In the genomic region with DNA sequence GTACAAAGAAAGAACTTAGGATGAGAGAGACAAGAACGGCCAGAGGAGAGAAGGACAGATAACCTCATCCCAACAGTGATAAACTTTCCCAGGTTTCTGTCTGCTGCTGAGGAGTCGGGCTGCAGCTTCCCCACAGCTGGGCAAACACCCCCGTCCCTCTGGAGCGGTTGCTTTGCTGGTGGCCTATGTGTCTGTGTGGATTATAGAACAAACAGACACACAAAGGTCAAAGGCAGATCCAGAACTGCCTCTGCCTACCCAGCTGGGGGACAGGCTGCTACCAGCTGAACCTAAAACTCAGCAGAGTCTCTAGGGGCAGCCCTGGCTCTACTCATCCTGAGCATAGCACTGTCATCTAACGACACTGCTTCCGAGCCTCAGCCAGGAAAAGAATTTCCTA, we compare ENCODE assay signal across 17 mouse cellular contexts. TPM values are rescaled to one million over a fixed set of nuclear protein-coding genes. Genes with fewer than 3 reads are reported as not detected.
DNase-seq lines count a peak whose midpoint lies in the region; ATAC-seq lines count a peak whose summit lies in the region.
"Had no signal": no experiment of that assay in that cellular context is flagged by ENCODE, and none has a peak within 500 bp of the region (broad histone marks: within the 10 kb centered on the region; RNA-seq: fewer than 3 reads in every experiment).

No protein-coding gene starts in this region.

- intact Hi-C loops in heart, postnatal 10 days (cut with DNase I), result no loop called here

- H3K36me3 ChIP-seq in forebrain, embryonic 10.5 days (replicated peaks), result peaks cover under 1% of the 10 kb centered on the region
- no peaks in the 10 kb centered on the region for H3K36me3 ChIP-seq in forebrain, embryonic 16.5 days (ENCODE audit: control insufficient read depth, insufficient read depth)
- H3K36me3 ChIP-seq in heart, embryonic 16.5 days (ENCODE audit: control insufficient read depth, insufficient read depth), result no peaks in the 10 kb centered on the region
- 0 out of 2 replicates have a peak, but pooled peaks cover 3% of the 10 kb centered on the region for H3K36me3 ChIP-seq in lung, embryonic 15.5 days
- H3K36me3 ChIP-seq: midbrain, embryonic 12.5 days had no signal

- no peaks in the 10 kb centered on the region for H3K27me3 ChIP-seq in forebrain, embryonic 10.5 days (ENCODE audit: poor library complexity, severe bottlenecking)
- H3K27me3 ChIP-seq in forebrain, embryonic 16.5 days (replicated peaks; ENCODE audit: control insufficient read depth, insufficient read depth, low read length), result no peaks in the 10 kb centered on the region
- H3K27me3 ChIP-seq in heart, embryonic 16.5 days (ENCODE audit: control insufficient read depth, insufficient read depth, low read length), result no peaks in the 10 kb centered on the region
- no peaks in the 10 kb centered on the region for H3K27me3 ChIP-seq in lung, embryonic 15.5 days
- H3K27me3 ChIP-seq: midbrain, embryonic 12.5 days had no signal

- no peak overlapping the region for H3K4me3 ChIP-seq in forebrain, embryonic 10.5 days
- no peak overlapping the region for H3K4me3 ChIP-seq in forebrain, embryonic 16.5 days (replicated peaks; ENCODE audit: low read length)
- no peak overlapping the region for H3K4me3 ChIP-seq in heart, embryonic 16.5 days (ENCODE audit: low read length)
- no peak overlapping the region for H3K4me3 ChIP-seq in lung, embryonic 15.5 days
- H3K4me3 ChIP-seq: midbrain, embryonic 12.5 days; myocyte had no signal

- no peak overlapping the region for H3K9ac ChIP-seq in forebrain, embryonic 16.5 days (replicated peaks; ENCODE audit: low read depth, low read length)
- peak overlapping the region; percentile 28; the same call in 1 of the 2 replicates for H3K9ac ChIP-seq in heart, embryonic 16.5 days (ENCODE audit: low read length)
- no peak overlapping the region for H3K9ac ChIP-seq in lung, embryonic 15.5 days
- H3K9ac ChIP-seq: midbrain, embryonic 12.5 days had no signal

- no peak for DNase-seq in forebrain, embryonic 10.5 days (ENCODE audit: extremely low spot score, low spot score)
- DNase-seq in heart, postnatal 10 days, result no peak
- no peak for DNase-seq in lung, postnatal 10 days
- DNase-seq in mesoderm, embryonic 11.5 days (ENCODE audit: low read depth, low spot score), result peak; percentile 13
- no peak for DNase-seq in left cerebral cortex, adult 8-10 months (ENCODE audit: low spot score in 2 of 2)
- DNase-seq: adrenal gland, postnatal 14 days; cerebellum, adult 8-10 months; gastrocnemius, postnatal 14 days; kidney, adult 18-20 months; left cerebral cortex, postnatal 4 days; lung, postnatal 14 days had no signal

- ATAC-seq in forebrain, embryonic 16.5 days, result no peak
- ATAC-seq in heart, embryonic 16.5 days (replicated peaks; ENCODE audit: extremely low read depth, insufficient read depth, low FRiP score), result no peak
- ATAC-seq in lung, embryonic 15.5 days (ENCODE audit: borderline replicate concordance, extremely low read depth, low FRiP score, low TSS enrichment), result no peak

- 71% methylated on average over 6 of the region's 6 CpGs for WGBS in forebrain, embryonic 10.5 days
- 81% methylated on average over 6 of the region's 6 CpGs for WGBS in forebrain, embryonic 16.5 days
- WGBS in heart, embryonic 16.5 days, result 50% methylated on average over 6 of the region's 6 CpGs
- 20% methylated on average over 6 of the region's 6 CpGs for WGBS in lung, embryonic 15.5 days

- H3K9me3 ChIP-seq in forebrain, embryonic 10.5 days, result no peaks in the 10 kb centered on the region
- no peaks in the 10 kb centered on the region for H3K9me3 ChIP-seq in forebrain, embryonic 16.5 days (ENCODE audit: control insufficient read depth, low read length)
- no peaks in the 10 kb centered on the region for H3K9me3 ChIP-seq in heart, embryonic 16.5 days (replicated peaks; ENCODE audit: control insufficient read depth, low read length)
- H3K9me3 ChIP-seq in lung, embryonic 15.5 days, result no peaks in the 10 kb centered on the region
- H3K9me3 ChIP-seq: midbrain, embryonic 12.5 days had no signal

- 0 out of 2 replicates have a peak overlapping the region, but pooled peaks have one; percentile 30 for H3K27ac ChIP-seq in forebrain, embryonic 10.5 days
- H3K27ac ChIP-seq in forebrain, embryonic 16.5 days (ENCODE audit: low read length), result no peak overlapping the region
- no peak overlapping the region for H3K27ac ChIP-seq in heart, embryonic 16.5 days (ENCODE audit: low read length)
- H3K27ac ChIP-seq in lung, embryonic 15.5 days, result peak overlapping the region; percentile 46
- H3K27ac ChIP-seq: midbrain, embryonic 12.5 days had no signal

- H3K4me2 ChIP-seq in forebrain, embryonic 16.5 days (ENCODE audit: low read length), result no peak overlapping the region
- no peak overlapping the region for H3K4me2 ChIP-seq in heart, embryonic 16.5 days (ENCODE audit: low read depth, low read length)
- no peak overlapping the region for H3K4me2 ChIP-seq in lung, embryonic 15.5 days
- H3K4me2 ChIP-seq: midbrain, embryonic 12.5 days had no signal

- peaks cover 57% of the 10 kb centered on the region for H3K4me1 ChIP-seq in forebrain, embryonic 10.5 days
- H3K4me1 ChIP-seq in forebrain, embryonic 16.5 days (replicated peaks; ENCODE audit: control insufficient read depth, insufficient read depth, low read length), result peaks cover 12% of the 10 kb centered on the region
- peaks cover 77% of the 10 kb centered on the region for H3K4me1 ChIP-seq in heart, embryonic 16.5 days (ENCODE audit: control insufficient read depth, insufficient read depth, low read length)
- peaks cover 81% of the 10 kb centered on the region for H3K4me1 ChIP-seq in lung, embryonic 15.5 days

RNA-seq across cellular contexts. Expression of gene Fmnl3, which starts 30.6 kb away (rescaled TPM):
- polyA plus RNA-seq in forebrain, embryonic 10.5 days (2016; fragmentation: Nextera tagmentation; extraction: Ambion mirVana), result 14.3 and 16.9 TPM in 2 replicates
- 8.7 and 10.3 TPM in 2 replicates for polyA plus RNA-seq in forebrain, embryonic 16.5 days (2015; fragmentation: Nextera tagmentation; extraction: Ambion mirVana)
- polyA plus RNA-seq in heart, embryonic 16.5 days (2015; fragmentation: Nextera tagmentation; extraction: Ambion mirVana), result 13.0 and 16.6 TPM in 2 replicates
- 10 to 100 TPM; 40.3 to 43.0 TPM for total RNA-seq in heart, postnatal 10 days (2021)
- 34.5 and 34.9 TPM in 2 replicates for polyA plus RNA-seq in lung, embryonic 15.5 days (2015; fragmentation: Nextera tagmentation; extraction: Ambion mirVana)
- 10 to 100 TPM; 10.7 to 14.2 (median 12.7) TPM for total RNA-seq in left cerebral cortex, adult 8-10 months (2022)

RNA-seq across cellular contexts. Expression of gene Fam186b, which starts 44.0 kb away (rescaled TPM):
- 0.11 and 0.17 TPM in 2 replicates for polyA plus RNA-seq in forebrain, embryonic 10.5 days (2016; fragmentation: Nextera tagmentation; extraction: Ambion mirVana)
- polyA plus RNA-seq in forebrain, embryonic 16.5 days (2015; fragmentation: Nextera tagmentation; extraction: Ambion mirVana), result 0.42 and 0.50 TPM in 2 replicates
- 0.13 and 0.16 TPM in 2 replicates for polyA plus RNA-seq in heart, embryonic 16.5 days (2015; fragmentation: Nextera tagmentation; extraction: Ambion mirVana)
- total RNA-seq in heart, postnatal 10 days (2021), result under 1 TPM; 0.14 to 0.15 TPM
- polyA plus RNA-seq in lung, embryonic 15.5 days (2015; fragmentation: Nextera tagmentation; extraction: Ambion mirVana), result 0.05 and 0.35 TPM in 2 replicates
- total RNA-seq in left cerebral cortex, adult 8-10 months (2022), result 1 to 10 TPM in 3 of 4 experiments, under 1 TPM in 1; 0.58 to 2.1 (median 1.1) TPM
- total RNA-seq: gastrocnemius, postnatal 14 days had no signal
- polyA plus RNA-seq: large intestine, adult 2 months had no signal

RNA-seq across cellular contexts. Expression of gene Prpf40b, which starts 44.8 kb away (rescaled TPM):
- 60.7 and 62.2 TPM in 2 replicates for polyA plus RNA-seq in forebrain, embryonic 10.5 days (2016; fragmentation: Nextera tagmentation; extraction: Ambion mirVana)
- 111 and 129 TPM in 2 replicates for polyA plus RNA-seq in forebrain, embryonic 16.5 days (2015; fragmentation: Nextera tagmentation; extraction: Ambion mirVana)
- 36.0 and 46.6 TPM in 2 replicates for polyA plus RNA-seq in heart, embryonic 16.5 days (2015; fragmentation: Nextera tagmentation; extraction: Ambion mirVana)
- total RNA-seq in heart, postnatal 10 days (2021), result 10 to 100 TPM; 30.5 to 38.7 TPM
- polyA plus RNA-seq in lung, embryonic 15.5 days (2015; fragmentation: Nextera tagmentation; extraction: Ambion mirVana), result 55.1 and 55.3 TPM in 2 replicates
- total RNA-seq in left cerebral cortex, adult 8-10 months (2022), result 10 to 100 TPM; 87.9 to 95.7 (median 93.4) TPM

RNA-seq across cellular contexts. Expression of gene Tmbim6, which starts 53.0 kb away (rescaled TPM):
- 267 and 272 TPM in 2 replicates for polyA plus RNA-seq in forebrain, embryonic 10.5 days (2016; fragmentation: Nextera tagmentation; extraction: Ambion mirVana)
- polyA plus RNA-seq in forebrain, embryonic 16.5 days (2015; fragmentation: Nextera tagmentation; extraction: Ambion mirVana), result 273 and 295 TPM in 2 replicates
- 273 and 290 TPM in 2 replicates for polyA plus RNA-seq in heart, embryonic 16.5 days (2015; fragmentation: Nextera tagmentation; extraction: Ambion mirVana)
- total RNA-seq in heart, postnatal 10 days (2021), result 100 to 1,000 TPM; 225 to 229 TPM
- polyA plus RNA-seq in lung, embryonic 15.5 days (2015; fragmentation: Nextera tagmentation; extraction: Ambion mirVana), result 382 and 427 TPM in 2 replicates
- 100 to 1,000 TPM; 336 to 365 (median 345) TPM for total RNA-seq in left cerebral cortex, adult 8-10 months (2022)

Comparison
In these comparisons a context has a peak if more than half of its experiments do, and no peak if none do; other contexts are left out.
1. H3K27ac ChIP-seq: peak in forebrain, embryonic 10.5 days (single experiment) and lung, embryonic 15.5 days (single experiment); none in forebrain, embryonic 16.5 days (single experiment) and heart, embryonic 16.5 days (single experiment).